Mouse (Mus musculus): ENCODE data around the gene Kctd10. TPM values are rescaled to one million over a fixed set of nuclear protein-coding genes. Genes with fewer than 3 reads are reported as not detected.

Kctd10 gene
- polyA plus RNA-seq, 3 experiments from 2014 or later, result 57.7 to 73.7 (median 61.6) TPM

DNA sequence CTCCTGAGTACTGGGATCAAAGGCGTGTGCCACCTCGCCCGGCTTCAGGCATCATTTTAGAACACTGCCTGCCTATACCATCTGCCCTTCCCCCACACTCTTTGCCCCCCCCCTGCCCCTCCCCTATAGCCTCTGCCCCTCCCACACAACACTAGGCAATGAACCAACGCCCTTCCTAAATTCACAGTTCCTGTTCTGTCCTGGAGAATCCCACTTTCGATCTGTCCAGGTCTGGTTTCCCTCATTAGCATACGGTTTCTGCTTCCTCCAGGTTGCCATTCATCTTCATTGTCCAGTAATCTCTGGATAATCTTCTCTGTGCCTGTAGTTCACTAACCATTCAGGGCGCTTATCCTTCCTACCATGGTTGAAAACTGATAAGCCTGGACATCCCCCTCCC, 36.7 kb downstream of the Kctd10 start:
- no peak for ATAC-seq

GRCm38 (mm10) chr5:114342996-114343395, 37.3 kb downstream of the Kctd10 start:
- ATAC-seq, result no peak

GRCm38 (mm10) chr5:114323791-114324507, 56.4 kb downstream of the Kctd10 start:
- ATAC-seq, result peak; percentile 42

DNA sequence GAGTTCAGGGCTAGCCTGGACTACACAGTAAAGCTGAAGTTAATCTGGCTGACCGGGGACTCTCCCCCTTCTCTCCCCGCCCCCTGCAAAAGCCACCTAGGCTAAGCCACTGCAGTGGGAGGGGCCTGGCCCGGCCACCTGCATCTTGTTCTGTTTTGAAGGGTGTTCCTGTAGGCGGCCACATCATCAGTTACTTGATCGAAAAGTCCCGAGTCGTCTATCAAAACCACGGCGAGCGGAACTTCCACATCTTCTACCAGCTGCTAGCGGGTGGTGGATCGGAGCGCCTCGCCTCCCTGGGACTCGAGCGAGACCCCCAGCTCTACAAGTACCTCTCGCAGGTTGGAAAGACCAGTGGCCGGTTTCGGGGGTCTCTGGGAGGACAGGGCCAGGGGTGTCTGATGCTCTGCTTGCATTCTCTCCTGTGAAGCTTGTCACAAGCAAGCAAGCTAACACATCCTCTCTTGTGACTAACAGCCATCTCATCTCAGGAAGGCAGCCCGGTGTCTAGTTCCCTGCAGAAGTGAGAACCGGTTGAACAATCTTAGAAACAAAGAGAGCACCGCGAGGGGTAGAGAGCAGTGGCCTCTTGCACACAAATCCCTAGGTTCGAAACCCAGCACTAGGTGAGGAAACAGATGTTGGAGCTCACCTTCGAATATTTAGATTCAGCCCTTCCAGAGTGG, 57.1 kb downstream of the Kctd10 start:
- ATAC-seq, result peak; percentile 95

Other genes starting within 250 kb of the Kctd10 start
- 1 to 10 TPM; 1.3 to 4.5 (median 1.7) TPM for gene Acacb, start 234.0 kb downstream of the Kctd10 start, polyA plus RNA-seq (2017; shearing (Covaris generic))
- not detected for gene Foxn4, start 106.7 kb downstream of the Kctd10 start, polyA plus RNA-seq (2017; shearing (Covaris generic))
- 1 to 10 TPM; 1.5 to 4.3 (median 2.9) TPM for gene Myo1h, start 91.3 kb downstream of the Kctd10 start, polyA plus RNA-seq (2017; shearing (Covaris generic))
- 10 to 100 TPM; 23.0 to 29.2 (median 28.0) TPM for gene Ube3b, start 99 bp upstream of the Kctd10 start, polyA plus RNA-seq (2017; shearing (Covaris generic))
- 1 to 10 TPM; 4.2 to 5.9 (median 4.2) TPM for gene Mmab, start 63.6 kb upstream of the Kctd10 start, polyA plus RNA-seq (2017; shearing (Covaris generic))
- gene Mvk, start 63.8 kb upstream of the Kctd10 start, polyA plus RNA-seq (2017; shearing (Covaris generic)), result 10 to 100 TPM in 2 of 3 experiments, 1 to 10 TPM in 1; 9.6 to 13.8 (median 12.8) TPM
- not detected for gene Fam222a, start 187.5 kb upstream of the Kctd10 start, polyA plus RNA-seq (2017; shearing (Covaris generic))